ENCODE assay signal across 9 mouse cellular contexts in genomic region chr11:113132078-113133064, GRCm38 (mm10).
DNase-seq lines count a peak whose midpoint lies in the region; ATAC-seq and TF ChIP-seq lines count a peak whose summit lies in the region.
"Had no signal": no experiment of that assay in that cellular context is flagged by ENCODE, and none has a peak within 500 bp of the region (broad histone marks: within the 10 kb centered on the region; RNA-seq: fewer than 3 reads in every experiment).

No protein-coding gene starts in this region.

- H3K4me1 ChIP-seq in cortical plate, adult 2 months (ENCODE audit: control insufficient read depth, insufficient read depth, low read length), result peaks cover 15% of the 10 kb centered on the region

- TF ChIP-seq CTCF in cortical plate, adult 2 months (IDR thresholded peaks at IDR 0.05; ENCODE audit: extremely low read depth, insufficient read depth, low read length), result no peak
- 0 out of 2 replicates have a peak, but pooled peaks have one; percentile 20 for TF ChIP-seq CTCF in layer of hippocampus, adult 2 months (conservative IDR thresholded peaks at IDR 0.05)

- peak overlapping the region; percentile 14; the same call in 1 of the 2 replicates for H3K27ac ChIP-seq in cortical plate, adult 2 months (ENCODE audit: insufficient read depth, low read length)
- H3K27ac ChIP-seq in layer of hippocampus, adult 2 months, result peak overlapping the region; percentile 87
- H3K27ac ChIP-seq: midbrain, embryonic 12.5 days had no signal

- DNase-seq in layer of hippocampus, adult 11-12 months (ENCODE audit: low spot score), result peak; percentile 56
- DNase-seq in layer of hippocampus, adult 9-10 months (ENCODE audit: low spot score), result no peak
- DNase-seq in layer of hippocampus, adult 2 months (ENCODE audit: low spot score in 2 of 2), result peak in 1 of 2 experiments; percentile 68
- peak; percentile 77 for DNase-seq in lung, postnatal 25 days (ENCODE audit: low spot score)

- H3K4me3 ChIP-seq in cortical plate, adult 2 months (ENCODE audit: insufficient read depth, low read length), result no peak overlapping the region
- H3K4me3 ChIP-seq in layer of hippocampus, adult 2 months, result no peak overlapping the region; the same call in 1 of the 2 replicates
- H3K4me3 ChIP-seq: midbrain, embryonic 12.5 days had no signal

- ATAC-seq in granulocyte monocyte progenitor cell, adult 5-6 weeks (replicated peaks; ENCODE audit: poor library complexity, severe bottlenecking), result no peak
- ATAC-seq in inflammation-experienced regulatory T-cells, adult 6 months, result no peak
- ATAC-seq in erythroid progenitor cell, adult 5-6 weeks (replicated peaks; ENCODE audit: low FRiP score, poor library complexity, severe bottlenecking), result no peak

- no peak for TF ChIP-seq POLR2A in cortical plate, adult 2 months (IDR thresholded peaks at IDR 0.05; ENCODE audit: extremely low read depth, insufficient read depth, low read length)
